In genomic region chr4:30039424-30040172, GRCm38 (mm10) we compare ENCODE assay signal across 21 mouse cellular contexts.
DNase-seq lines count a peak whose midpoint lies in the region; ATAC-seq and TF ChIP-seq lines count a peak whose summit lies in the region.
"Had no signal": no experiment of that assay in that cellular context is flagged by ENCODE, and none has a peak within 500 bp of the region (broad histone marks: within the 10 kb centered on the region; RNA-seq: fewer than 3 reads in every experiment).

No protein-coding gene starts in this region.

- no peak for TF ChIP-seq CTCF in midbrain, postnatal 0 days (IDR thresholded peaks at IDR 0.05)
- no peak for TF ChIP-seq CTCF in brain, embryonic 14.5 days (IDR thresholded peaks at IDR 0.05; ENCODE audit: borderline replicate concordance, extremely low read depth, insufficient read depth, insufficient read length)
- no peak for TF ChIP-seq CTCF in kidney, adult 2 months (conservative IDR thresholded peaks at IDR 0.05; ENCODE audit: insufficient read depth, insufficient read length, low read depth, low read length)

- H3K4me2 ChIP-seq in forebrain, embryonic 13.5 days: no peak overlapping the region
- H3K4me2 ChIP-seq in forebrain, embryonic 12.5 days: no peak overlapping the region
- no peak overlapping the region for H3K4me2 ChIP-seq in midbrain, embryonic 12.5 days (replicated peaks)
- H3K4me2 ChIP-seq in midbrain, postnatal 0 days (ENCODE audit: low read depth, low read length, poor library complexity, severe bottlenecking): no peak overlapping the region
- H3K4me2 ChIP-seq: embryonic facial prominence, embryonic 12.5 days; forebrain, embryonic 15.5 days; heart, embryonic 13.5 days; hindbrain, embryonic 14.5 days had no signal

- peak; percentile 41; the same call in 1 of the 2 replicates for ATAC-seq in forebrain, embryonic 13.5 days
- ATAC-seq in forebrain, embryonic 12.5 days (ENCODE audit: low FRiP score): no peak
- peak; percentile 70 for ATAC-seq in midbrain, embryonic 12.5 days (ENCODE audit: low FRiP score, low read depth)
- ATAC-seq in midbrain, postnatal 0 days (ENCODE audit: low FRiP score): no peak
- ATAC-seq: CD4-positive, CD25-positive, alpha-beta regulatory T cell, adult 4 months; forebrain, embryonic 15.5 days had no signal

- DNase-seq in midbrain, postnatal 0 days (ENCODE audit: low spot score): no peak
- peak; percentile 73 for DNase-seq in brain, embryonic 14.5 days (ENCODE audit: low read depth)
- DNase-seq in retina, embryonic 14.5 days (ENCODE audit: low spot score): peak; percentile 17
- no peak for DNase-seq in kidney, adult 2 months
- DNase-seq: adrenal gland, postnatal 10 days; B cell, adult 2 months; cerebellum, adult 11-12 months; cerebellum, adult 9-10 months; cerebellum, postnatal 25 days; gastrocnemius, postnatal 36 days; heart, adult 11 months; heart, postnatal 36 days had no signal

- no peaks in the 10 kb centered on the region for H3K9me3 ChIP-seq in forebrain, embryonic 13.5 days (replicated peaks)
- H3K9me3 ChIP-seq in forebrain, embryonic 12.5 days: no peaks in the 10 kb centered on the region
- H3K9me3 ChIP-seq in midbrain, embryonic 12.5 days: no peaks in the 10 kb centered on the region
- H3K9me3 ChIP-seq in midbrain, postnatal 0 days (ENCODE audit: low read length): no peaks in the 10 kb centered on the region
- H3K9me3 ChIP-seq: embryonic facial prominence, embryonic 12.5 days; forebrain, embryonic 15.5 days; G1E; heart, embryonic 13.5 days had no signal

- no peaks in the 10 kb centered on the region for H3K36me3 ChIP-seq in forebrain, embryonic 13.5 days (ENCODE audit: poor library complexity, severe bottlenecking)
- no peaks in the 10 kb centered on the region for H3K36me3 ChIP-seq in forebrain, embryonic 12.5 days (replicated peaks)
- no peaks in the 10 kb centered on the region for H3K36me3 ChIP-seq in midbrain, embryonic 12.5 days
- no peaks in the 10 kb centered on the region for H3K36me3 ChIP-seq in midbrain, postnatal 0 days (ENCODE audit: insufficient read depth, low read length)
- no peaks in the 10 kb centered on the region for H3K36me3 ChIP-seq in kidney, adult 2 months (ENCODE audit: control insufficient read depth, insufficient read depth, low read length)
- H3K36me3 ChIP-seq: embryonic facial prominence, embryonic 12.5 days; forebrain, embryonic 15.5 days; G1E; heart, embryonic 13.5 days had no signal

- H3K4me3 ChIP-seq in forebrain, embryonic 13.5 days: no peak overlapping the region
- H3K4me3 ChIP-seq in forebrain, embryonic 12.5 days (replicated peaks): no peak overlapping the region
- H3K4me3 ChIP-seq in midbrain, embryonic 12.5 days: no peak overlapping the region
- H3K4me3 ChIP-seq in midbrain, postnatal 0 days (ENCODE audit: low read depth, low read length): no peak overlapping the region
- no peak overlapping the region for H3K4me3 ChIP-seq in kidney, adult 2 months (ENCODE audit: insufficient read depth, low read depth, low read length)
- H3K4me3 ChIP-seq: embryonic facial prominence, embryonic 12.5 days; forebrain, embryonic 15.5 days; heart, embryonic 13.5 days had no signal

- 66% methylated on average over 5 of the region's 5 CpGs for WGBS in forebrain, embryonic 13.5 days
- WGBS in forebrain, embryonic 12.5 days: 66% methylated on average over 5 of the region's 5 CpGs
- 56% methylated on average over 5 of the region's 5 CpGs for WGBS in midbrain, embryonic 12.5 days
- WGBS in midbrain, postnatal 0 days: 47% methylated on average over 5 of the region's 5 CpGs
- WGBS in kidney, adult 2 months: 78% methylated on average over 5 of the region's 5 CpGs

- no peak for TF ChIP-seq POLR2A in brain, embryonic 14.5 days (IDR thresholded peaks at IDR 0.05; ENCODE audit: borderline replicate concordance, extremely low read depth, insufficient read depth, insufficient read length, poor library complexity, severe bottlenecking)
- no peak for TF ChIP-seq POLR2A in kidney, adult 2 months (IDR thresholded peaks at IDR 0.05; ENCODE audit: low read depth, low read length)

- no peaks in the 10 kb centered on the region for H3K4me1 ChIP-seq in forebrain, embryonic 13.5 days
- H3K4me1 ChIP-seq in forebrain, embryonic 12.5 days: no peaks in the 10 kb centered on the region
- no peaks in the 10 kb centered on the region for H3K4me1 ChIP-seq in midbrain, embryonic 12.5 days
- no peaks in the 10 kb centered on the region for H3K4me1 ChIP-seq in midbrain, postnatal 0 days (ENCODE audit: insufficient read depth, low read length)
- H3K4me1 ChIP-seq in kidney, adult 2 months (ENCODE audit: control insufficient read depth, insufficient read depth, low read length): no peaks in the 10 kb centered on the region
- H3K4me1 ChIP-seq: embryonic facial prominence, embryonic 12.5 days; forebrain, embryonic 15.5 days; heart, embryonic 13.5 days had no signal

- H3K27me3 ChIP-seq in forebrain, embryonic 13.5 days: no peaks in the 10 kb centered on the region
- H3K27me3 ChIP-seq in forebrain, embryonic 12.5 days: no peaks in the 10 kb centered on the region
- no peaks in the 10 kb centered on the region for H3K27me3 ChIP-seq in midbrain, embryonic 12.5 days
- no peaks in the 10 kb centered on the region for H3K27me3 ChIP-seq in midbrain, postnatal 0 days (ENCODE audit: insufficient read depth, low read length)
- H3K27me3 ChIP-seq in kidney, adult 2 months (replicated peaks; ENCODE audit: control insufficient read depth, insufficient read depth, low read length): no peaks in the 10 kb centered on the region
- H3K27me3 ChIP-seq: embryonic facial prominence, embryonic 12.5 days; forebrain, embryonic 15.5 days; heart, embryonic 13.5 days had no signal

- no peak overlapping the region for H3K27ac ChIP-seq in forebrain, embryonic 13.5 days
- H3K27ac ChIP-seq in forebrain, embryonic 12.5 days: no peak overlapping the region
- no peak overlapping the region for H3K27ac ChIP-seq in midbrain, embryonic 12.5 days (replicated peaks)
- H3K27ac ChIP-seq in midbrain, postnatal 0 days (ENCODE audit: low read depth, low read length): no peak overlapping the region
- no peak overlapping the region for H3K27ac ChIP-seq in kidney, adult 2 months (ENCODE audit: insufficient read depth, low read depth, low read length)
- H3K27ac ChIP-seq: embryonic facial prominence, embryonic 12.5 days; forebrain, embryonic 15.5 days; heart, embryonic 13.5 days; hindbrain, embryonic 14.5 days had no signal

- H3K9ac ChIP-seq in forebrain, embryonic 13.5 days: no peak overlapping the region
- no peak overlapping the region for H3K9ac ChIP-seq in forebrain, embryonic 12.5 days
- H3K9ac ChIP-seq in midbrain, embryonic 12.5 days (replicated peaks): no peak overlapping the region
- no peak overlapping the region for H3K9ac ChIP-seq in midbrain, postnatal 0 days (replicated peaks; ENCODE audit: low read length, poor library complexity, severe bottlenecking)
- H3K9ac ChIP-seq: embryonic facial prominence, embryonic 12.5 days; forebrain, embryonic 15.5 days; heart, embryonic 13.5 days; hindbrain, embryonic 14.5 days had no signal

Comparison
In these comparisons a context has a peak if more than half of its experiments do, and no peak if none do; other contexts are left out.
1. ATAC-seq: peak in forebrain, embryonic 13.5 days (single experiment) and midbrain, embryonic 12.5 days (single experiment); none in forebrain, embryonic 12.5 days (single experiment) and midbrain, postnatal 0 days (single experiment).
2. DNase-seq: peak in brain, embryonic 14.5 days (single experiment) and retina, embryonic 14.5 days (single experiment); none in midbrain, postnatal 0 days (single experiment) and kidney, adult 2 months (single experiment).